Mouse (Mus musculus) kidney, embryonic 15.5 days (tissue): ENCODE measurements around the gene 4930595D18Rik. TPM values are rescaled to one million over a fixed set of nuclear protein-coding genes. Genes with fewer than 3 reads are reported as not detected.

Source experiments
- ATAC-seq: fragments of 200-750 bp; cut with Nextera tagmentation; replicated peaks from 2 replicates; pipeline ENCODE4 v1.8.0; 2017; ENCODE audit warnings: moderate TSS enrichment; ENCODE audit not compliant: low FRiP score
- H3K27ac ChIP-seq: fragments of 300-500 bp; sonication (generic); 2 replicates; pipeline ENCODE4 v1.5.1; 2015; ENCODE audit warnings: mild to moderate bottlenecking, inconsistent platforms
- H3K27me3 ChIP-seq: fragments of 300-500 bp; sonication (generic); 2 replicates; pipeline ENCODE4 v1.6.1; 2015; ENCODE audit warnings: inconsistent platforms
- H3K36me3 ChIP-seq: fragments of 300-500 bp; sonication (generic); 2 replicates; pipeline ENCODE4 v1.6.1; 2015; ENCODE audit warnings: inconsistent platforms
- H3K4me1 ChIP-seq: fragments of 300-500 bp; sonication (generic); 2 replicates; pipeline ENCODE4 v1.6.1; 2015; ENCODE audit warnings: inconsistent platforms
- H3K4me2 ChIP-seq: fragments of 300-500 bp; sonication (generic); 2 replicates; pipeline ENCODE4 v1.6.1; 2015; ENCODE audit warnings: moderate library complexity, mild to moderate bottlenecking, inconsistent platforms
- H3K4me3 ChIP-seq: fragments of 300-500 bp; sonication (generic); replicated peaks from 2 replicates; pipeline ENCODE4 v1.5.1; 2015; ENCODE audit warnings: mild to moderate bottlenecking, inconsistent platforms
- H3K9ac ChIP-seq: fragments of 300-500 bp; sonication (generic); 2 replicates; pipeline ENCODE4 v1.6.1; 2015; ENCODE audit warnings: mild to moderate bottlenecking, inconsistent platforms
- H3K9me3 ChIP-seq: fragments of 300-500 bp; sonication (generic); replicated peaks from 2 replicates; pipeline ENCODE4 v1.6.1; 2016; ENCODE audit warnings: inconsistent platforms
- WGBS: fragments of 180-500 bp; shearing (Covaris S2); methylation state at CpG from one replicate; pipeline ENCODE4 v1.1.7; 2015; ENCODE audit warnings: mixed read lengths; 5-methylcytosine and 5-hydroxymethylcytosine counted together
- polyA plus RNA-seq: library from polyadenylated mRNA; unstranded; fragments of >200 nt; fragmentation: Nextera tagmentation; extraction: Ambion mirVana; gene quantifications from 2 replicates; pipeline ENCODE4 v1.2.1, GENCODE M21; 2015

The 4930595D18Rik gene
- polyA plus RNA-seq, 1 experiment from 2014 or later = not detected

GRCm38 (mm10) chr12:111193331-111193730 is 9.0 kb upstream of the 4930595D18Rik start:
- Histone ChIP-seq H3K4me1 (peaks cover 33% of the 10 kb centered on the region), H3K4me2 (0 out of 2 replicates have a peak overlapping the region, but pooled peaks have one; percentile 3), H3K9me3 (no peaks in the 10 kb centered on the region), H3K4me3 (no peak overlapping the region), H3K27me3 (no peaks in the 10 kb centered on the region), H3K9ac (no peak overlapping the region), H3K36me3 (0 out of 2 replicates have a peak, but pooled peaks cover 4% of the 10 kb centered on the region), H3K27ac (peak overlapping the region; percentile 66)
- 0 out of 2 replicates have a peak, but pooled peaks have one; percentile 12 for ATAC-seq
- whole genome bisulfite sequencing = 55% methylated on average over 9 of the region's 9 CpGs

GRCm38 (mm10) chr12:111192777-111193176 is 8.5 kb upstream of the 4930595D18Rik start:
- H3K36me3 ChIP-seq = 0 out of 2 replicates have a peak, but pooled peaks cover 4% of the 10 kb centered on the region
- peaks cover 33% of the 10 kb centered on the region for H3K4me1 ChIP-seq
- H3K27me3 ChIP-seq = no peaks in the 10 kb centered on the region
- no peak overlapping the region for H3K4me3 ChIP-seq
- H3K27ac ChIP-seq = no peak overlapping the region
- WGBS = 66% methylated on average over 6 of the region's 6 CpGs
- no peak overlapping the region for H3K9ac ChIP-seq
- ATAC-seq = no peak
- no peaks in the 10 kb centered on the region for H3K9me3 ChIP-seq
- no peak overlapping the region for H3K4me2 ChIP-seq

- no peaks in the 10 kb centered on the region for H3K27me3 ChIP-seq
- WGBS = 58% methylated on average over 2 of the region's 2 CpGs
- no peak overlapping the region for H3K27ac ChIP-seq
- no peak overlapping the region for H3K4me3 ChIP-seq
- H3K4me2 ChIP-seq = no peak overlapping the region
- H3K9ac ChIP-seq = no peak overlapping the region
- ATAC-seq = no peak
- no peaks in the 10 kb centered on the region for H3K36me3 ChIP-seq
- H3K9me3 ChIP-seq = no peaks in the 10 kb centered on the region
- peaks cover 37% of the 10 kb centered on the region for H3K4me1 ChIP-seq
Observed at GRCm38 (mm10) chr12:111190891-111191290, 6.6 kb upstream of the 4930595D18Rik start.

GRCm38 (mm10) chr12:111190355-111190754 is 6.1 kb upstream of the 4930595D18Rik start:
- Histone ChIP-seq H3K27me3 (no peaks in the 10 kb centered on the region), H3K36me3 (no peaks in the 10 kb centered on the region), H3K9ac (no peak overlapping the region), H3K4me3 (no peak overlapping the region), H3K4me2 (no peak overlapping the region), H3K9me3 (no peaks in the 10 kb centered on the region), H3K27ac (no peak overlapping the region), H3K4me1 (peaks cover 35% of the 10 kb centered on the region)
- 86% methylated on average over 5 of the region's 5 CpGs for WGBS
- ATAC-seq = no peak

GRCm38 (mm10) chr12:111188295-111188694 is 4.0 kb upstream of the 4930595D18Rik start:
- Histone ChIP-seq H3K4me3 (no peak overlapping the region), H3K27ac (no peak overlapping the region), H3K36me3 (no peaks in the 10 kb centered on the region), H3K9me3 (no peaks in the 10 kb centered on the region), H3K9ac (no peak overlapping the region), H3K4me2 (no peak overlapping the region), H3K27me3 (no peaks in the 10 kb centered on the region), H3K4me1 (peaks cover 27% of the 10 kb centered on the region)
- no peak for ATAC-seq
- 91% methylated on average over 4 of the region's 4 CpGs for WGBS

- no peak overlapping the region for H3K9ac ChIP-seq
- no peaks in the 10 kb centered on the region for H3K36me3 ChIP-seq
- 80% methylated on average over 3 of the region's 3 CpGs for WGBS
- no peak overlapping the region for H3K4me2 ChIP-seq
- no peak overlapping the region for H3K27ac ChIP-seq
- ATAC-seq = no peak
- H3K27me3 ChIP-seq = no peaks in the 10 kb centered on the region
- H3K4me3 ChIP-seq = no peak overlapping the region
- no peaks in the 10 kb centered on the region for H3K9me3 ChIP-seq
- peaks cover 19% of the 10 kb centered on the region for H3K4me1 ChIP-seq
Observed at GRCm38 (mm10) chr12:111186986-111187385, 2.7 kb upstream of the 4930595D18Rik start.

- ATAC-seq = no peak
- no peak overlapping the region for H3K4me3 ChIP-seq
- 90% methylated on average over 6 of the region's 6 CpGs for WGBS
Observed at GRCm38 (mm10) chr12:111182378-111182777, 1.9 kb downstream of the 4930595D18Rik start.

GRCm38 (mm10) chr12:111181848-111182247 is 2.4 kb downstream of the 4930595D18Rik start:
- no peak overlapping the region for H3K4me3 ChIP-seq
- no peak for ATAC-seq
- H3K36me3 ChIP-seq = 0 out of 2 replicates have a peak, but pooled peaks cover 3% of the 10 kb centered on the region
- H3K4me2 ChIP-seq = no peak overlapping the region
- no peaks in the 10 kb centered on the region for H3K27me3 ChIP-seq
- H3K27ac ChIP-seq = no peak overlapping the region
- H3K4me1 ChIP-seq = peaks cover 6% of the 10 kb centered on the region; the same call in 1 of the 2 replicates
- 77% methylated on average over 5 of the region's 5 CpGs for WGBS
- H3K9ac ChIP-seq = no peak overlapping the region
- H3K9me3 ChIP-seq = no peaks in the 10 kb centered on the region

More at GRCm38 (mm10) chr12:111182378-111182777, 1.9 kb downstream of the 4930595D18Rik start:
- H3K27me3 ChIP-seq = no peaks in the 10 kb centered on the region
- H3K9ac ChIP-seq = no peak overlapping the region
- H3K27ac ChIP-seq = no peak overlapping the region
- H3K4me2 ChIP-seq = no peak overlapping the region
- 0 out of 2 replicates have a peak, but pooled peaks cover 3% of the 10 kb centered on the region for H3K36me3 ChIP-seq
- peaks cover 6% of the 10 kb centered on the region; the same call in 1 of the 2 replicates for H3K4me1 ChIP-seq
- no peaks in the 10 kb centered on the region for H3K9me3 ChIP-seq

GRCm38 (mm10) chr12:111178772-111179171 is 5.5 kb downstream of the 4930595D18Rik start:
- H3K4me2 ChIP-seq = no peak overlapping the region
- no peak overlapping the region for H3K9ac ChIP-seq
- H3K36me3 ChIP-seq = 0 out of 2 replicates have a peak, but pooled peaks cover 5% of the 10 kb centered on the region
- H3K4me3 ChIP-seq = no peak overlapping the region
- no peak overlapping the region for H3K27ac ChIP-seq
- 78% methylated on average over 4 of the region's 4 CpGs for WGBS
- H3K4me1 ChIP-seq = no peaks in the 10 kb centered on the region
- H3K9me3 ChIP-seq = no peaks in the 10 kb centered on the region
- no peak for ATAC-seq
- no peaks in the 10 kb centered on the region for H3K27me3 ChIP-seq

- no peak overlapping the region for H3K9ac ChIP-seq
- H3K4me3 ChIP-seq = no peak overlapping the region
- no peaks in the 10 kb centered on the region for H3K36me3 ChIP-seq
- no peak overlapping the region for H3K27ac ChIP-seq
- no peak overlapping the region for H3K4me2 ChIP-seq
- ATAC-seq = no peak
- WGBS = 85% methylated on average over 4 of the region's 4 CpGs
- H3K27me3 ChIP-seq = no peaks in the 10 kb centered on the region
- peaks cover 32% of the 10 kb centered on the region for H3K4me1 ChIP-seq
- H3K9me3 ChIP-seq = no peaks in the 10 kb centered on the region
Observed at GRCm38 (mm10) chr12:111168891-111169290, 15.4 kb downstream of the 4930595D18Rik start.

GRCm38 (mm10) chr12:111166681-111167289 is 17.5 kb downstream of the 4930595D18Rik start:
- H3K4me2 ChIP-seq = peak overlapping the region; percentile 89
- H3K9ac ChIP-seq = peak overlapping the region; percentile 82
- no peaks in the 10 kb centered on the region for H3K27me3 ChIP-seq
- peak overlapping the region; percentile 90 for H3K27ac ChIP-seq
- no peaks in the 10 kb centered on the region for H3K9me3 ChIP-seq
- peak overlapping the region; percentile 86 for H3K4me3 ChIP-seq
- WGBS = under 1% methylated on average over 48 of the region's 48 CpGs
- no peaks in the 10 kb centered on the region for H3K36me3 ChIP-seq
- peak; percentile 23; the same call in 1 of the 2 replicates for ATAC-seq
- peaks cover 50% of the 10 kb centered on the region for H3K4me1 ChIP-seq

GRCm38 (mm10) chr12:111165831-111166591 is 18.3 kb downstream of the 4930595D18Rik start, which contains the start of gene Traf3:
Traf3 (plus strand) TSS chr12:111166370.
- peak within 1 kb of the TSS; percentile 89 for H3K4me2 ChIP-seq
- no peaks in the 10 kb centered on the region for H3K27me3 ChIP-seq
- 5% methylated on average over 70 of the region's 105 CpGs for WGBS
- peak within 1 kb of the TSS; percentile 86 for H3K4me3 ChIP-seq
- no peaks in the 10 kb centered on the region for H3K9me3 ChIP-seq
- H3K36me3 ChIP-seq = no peaks in the 10 kb centered on the region
- peak; percentile 26 for ATAC-seq
- H3K4me1 ChIP-seq = peaks cover 50% of the 10 kb centered on the region
- peak within 1 kb of the TSS; percentile 82 for H3K9ac ChIP-seq
- peak within 1 kb of the TSS; percentile 90 for H3K27ac ChIP-seq
